Mouse (Mus musculus) kidney, adult 8-10 months (tissue): ENCODE measurements around the gene Col6a4.

Experiments
- DNase-seq, 2 experiments: peaks; one replicate each; pipeline ENCODE4 v3.0.0; 2022

Gene Col6a4

GRCm38 (mm10) chr9:106071651-106072050 lies 24.9 kb downstream of the Col6a4 start:
- no peak for DNase-seq

- no peak for DNase-seq
These were observed 43.1 kb downstream of the Col6a4 start for GRCm38 (mm10) chr9:106053446-106053845.

GRCm38 (mm10) chr9:106043921-106044503 lies 52.6 kb downstream of the Col6a4 start:
- no peak for DNase-seq

GRCm38 (mm10) chr9:106039915-106040659 lies 56.5 kb downstream of the Col6a4 start:
- no peak for DNase-seq

DNA sequence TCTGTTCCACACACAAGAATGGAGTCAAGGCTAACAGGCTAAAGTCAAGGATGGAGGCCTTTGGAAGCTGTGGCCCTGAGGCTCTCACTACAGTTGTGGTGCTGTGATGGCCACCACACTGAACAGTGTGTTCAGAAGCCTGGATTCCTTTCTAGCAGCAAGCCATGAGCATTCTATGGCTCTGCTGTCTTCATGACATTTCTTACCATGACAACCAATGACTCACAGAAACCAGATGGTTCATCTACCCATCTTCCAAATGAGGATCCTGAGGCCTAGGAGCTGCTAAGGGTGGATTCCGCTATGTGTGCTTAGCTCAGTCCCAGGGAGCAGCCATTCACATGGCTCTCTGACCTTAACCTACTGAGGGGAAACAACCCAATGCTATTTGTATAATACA lies 57.3 kb downstream of the Col6a4 start:
- DNase-seq: no peak

DNA sequence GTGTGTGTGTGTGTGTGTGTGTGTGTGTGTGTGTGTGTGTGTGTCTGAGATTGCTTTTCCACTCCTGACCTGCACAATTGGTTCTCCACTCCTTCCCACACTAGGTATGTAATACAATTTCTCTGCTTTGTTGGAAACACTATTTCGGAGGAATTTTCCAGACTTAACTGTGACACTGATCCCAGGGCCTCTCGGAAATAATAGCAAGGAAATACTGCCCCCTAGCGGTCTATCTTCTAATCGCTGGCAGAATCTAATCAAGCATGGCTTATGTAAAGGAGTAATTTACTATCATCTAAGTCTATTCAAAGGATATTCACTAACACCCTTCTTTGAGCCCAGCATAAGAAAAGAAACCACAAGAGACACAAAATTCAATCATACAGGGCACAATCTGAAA lies 57.7 kb downstream of the Col6a4 start:
- peak in 1 of 2 experiments; percentile 45 for DNase-seq

- no peak for DNase-seq
These were observed 80.9 kb downstream of the Col6a4 start for GRCm38 (mm10) chr9:106015666-106016065.

GRCm38 (mm10) chr9:106013139-106013538 lies 83.4 kb downstream of the Col6a4 start:
- no peak for DNase-seq

GRCm38 (mm10) chr9:105997955-105998354 lies 98.6 kb downstream of the Col6a4 start:
- no peak for DNase-seq

- no peak for DNase-seq
These were observed 104.2 kb downstream of the Col6a4 start for GRCm38 (mm10) chr9:105992425-105992824.

GRCm38 (mm10) chr9:105990099-105990498 lies 106.5 kb downstream of the Col6a4 start:
- no peak for DNase-seq

DNA sequence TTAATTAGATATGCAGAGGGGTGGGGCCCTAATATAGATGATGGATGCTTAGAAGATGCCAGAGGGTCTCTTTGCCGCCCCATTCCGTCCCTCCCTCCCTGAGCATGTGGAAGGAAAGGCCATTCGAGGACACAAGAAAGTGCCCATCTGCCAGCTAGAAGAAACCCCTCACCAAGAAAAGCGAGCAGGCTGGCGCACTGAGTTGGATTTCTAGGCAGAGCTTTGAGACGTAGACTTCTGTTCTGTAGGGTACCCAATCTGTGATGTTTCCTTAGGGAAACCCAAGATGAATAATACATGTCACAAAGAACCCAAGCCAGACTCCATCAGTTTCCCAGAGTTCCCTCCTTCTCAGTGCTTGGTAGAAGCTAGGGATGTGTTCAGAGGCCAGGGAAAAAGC lies 107.1 kb downstream of the Col6a4 start:
- no peak for DNase-seq

DNA sequence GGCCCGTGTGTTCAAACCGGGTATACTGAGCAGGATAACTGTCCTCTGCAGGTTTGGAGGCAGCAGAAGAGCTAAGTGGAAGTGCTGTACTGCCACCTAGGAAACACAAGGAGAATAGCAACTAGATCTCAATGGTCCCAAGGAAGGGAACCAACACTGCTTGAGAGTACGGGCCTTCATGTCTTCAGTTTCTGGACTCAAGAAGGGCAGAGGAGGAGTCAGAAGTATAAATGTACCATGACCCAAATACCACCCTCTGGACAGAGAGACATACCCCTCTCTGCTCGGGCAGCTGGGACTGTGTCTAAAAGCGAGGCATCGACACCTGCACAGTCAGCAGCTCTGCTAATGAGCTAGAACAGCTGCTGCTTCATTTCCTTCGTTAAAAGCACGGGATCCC lies 108.5 kb downstream of the Col6a4 start:
- peak in 1 of 2 experiments; percentile 6 for DNase-seq

GRCm38 (mm10) chr9:105984931-105985519 lies 111.6 kb downstream of the Col6a4 start:
- DNase-seq: no peak

DNA sequence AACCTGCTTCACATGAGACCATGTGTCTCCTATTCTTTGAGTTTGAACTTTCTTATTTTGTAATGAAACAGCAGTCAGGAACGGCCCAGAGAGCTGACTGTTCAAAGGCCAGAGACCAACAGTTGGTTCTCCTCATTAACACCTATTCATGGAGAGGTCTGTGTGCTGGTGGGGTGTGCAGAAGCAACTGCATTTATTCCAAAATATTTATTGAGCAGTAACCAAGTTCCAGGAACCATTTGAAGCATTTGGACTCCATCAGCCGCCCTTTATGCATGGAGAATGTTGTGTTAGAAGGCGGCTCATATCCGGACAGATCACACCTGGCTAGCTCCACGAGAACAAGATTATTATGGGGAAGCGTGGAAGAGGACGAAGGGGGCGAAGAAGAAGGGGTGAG lies 118.1 kb downstream of the Col6a4 start:
- DNase-seq: no peak

DNA sequence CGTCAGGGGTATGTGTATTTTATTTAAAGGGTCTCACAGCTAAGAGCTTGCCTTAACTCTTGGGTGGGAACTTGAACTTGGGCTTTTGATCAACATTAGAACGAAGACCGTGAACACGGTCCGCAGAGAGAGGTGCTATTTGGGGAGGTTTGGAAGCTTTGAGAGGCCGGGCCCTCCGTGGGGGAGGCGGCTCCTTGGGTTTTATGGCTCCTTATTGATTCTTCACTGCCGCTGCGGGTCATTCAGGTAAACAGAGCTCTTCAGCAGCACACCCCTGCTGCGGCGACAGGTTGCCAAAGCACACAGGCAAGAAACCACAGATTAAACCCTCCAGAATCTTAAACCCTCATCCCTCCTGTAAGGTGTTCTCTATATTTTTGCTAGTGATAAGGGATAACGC lies 119.7 kb downstream of the Col6a4 start:
- no peak for DNase-seq

GRCm38 (mm10) chr9:105976314-105976713 lies 120.3 kb downstream of the Col6a4 start:
- no peak for DNase-seq

DNA sequence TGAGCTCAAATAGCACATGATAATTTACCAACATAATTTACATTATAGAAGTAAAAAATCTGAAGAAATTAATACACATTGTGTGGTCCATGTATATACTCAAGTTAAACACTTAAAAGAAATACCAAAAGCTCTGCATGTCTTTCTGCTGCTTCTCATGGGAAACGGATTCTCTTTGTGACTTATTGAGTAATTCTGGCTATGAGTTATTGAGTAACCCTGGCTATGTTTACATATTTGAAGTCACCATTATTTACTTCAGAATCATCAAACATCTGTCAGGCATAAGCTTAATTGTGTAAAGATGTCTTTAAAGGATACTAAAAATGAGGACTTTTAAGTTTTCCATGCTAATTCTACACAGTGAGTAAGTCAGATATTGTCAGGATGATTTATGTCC lies 122.8 kb downstream of the Col6a4 start:
- no peak for DNase-seq

DNA sequence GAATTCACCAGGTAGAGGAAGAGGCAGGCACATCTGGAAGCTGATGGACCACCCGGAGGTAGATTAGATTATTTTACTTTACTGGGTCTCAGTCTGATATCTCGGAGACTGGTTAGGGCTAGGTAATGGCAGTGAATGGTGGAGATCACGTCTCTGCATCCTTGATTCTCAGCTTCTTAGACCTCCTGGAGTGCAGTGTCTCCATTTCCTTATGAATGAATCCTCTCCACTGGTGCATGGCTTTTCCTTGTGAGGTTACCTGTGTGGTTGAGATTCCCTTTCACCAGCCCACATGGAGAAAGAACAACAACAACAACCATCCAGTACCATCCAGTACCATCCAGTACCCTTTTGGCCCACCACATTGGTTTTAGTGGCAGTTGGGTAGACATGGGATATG lies 124.6 kb downstream of the Col6a4 start:
- no peak for DNase-seq

DNA sequence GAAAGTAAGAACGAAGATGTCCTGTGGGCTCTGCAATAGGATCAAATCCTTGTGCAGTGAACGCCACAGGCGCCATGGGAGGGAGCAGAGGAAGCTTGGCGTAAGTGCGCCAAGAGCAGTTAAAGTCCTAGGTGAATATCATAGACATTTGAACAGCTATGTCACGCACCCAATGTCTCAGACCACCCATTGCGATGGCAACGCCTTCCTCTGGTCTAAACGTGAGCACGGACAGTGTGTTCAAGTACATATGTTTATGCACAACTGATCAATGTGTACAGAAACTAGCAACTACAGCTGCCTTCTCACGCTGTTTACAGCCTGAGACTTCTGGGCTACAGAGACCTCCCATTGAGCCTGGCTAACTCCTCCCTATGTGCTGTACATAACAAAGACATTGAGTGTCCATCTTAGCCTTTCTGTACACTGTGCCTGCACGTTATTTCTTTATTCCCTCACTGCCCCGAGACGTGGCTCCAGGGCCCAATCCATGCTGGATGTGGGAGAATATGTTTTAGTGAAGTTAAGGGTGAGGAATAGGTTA lies 125.2 kb downstream of the Col6a4 start:
- DNase-seq: no peak

DNA sequence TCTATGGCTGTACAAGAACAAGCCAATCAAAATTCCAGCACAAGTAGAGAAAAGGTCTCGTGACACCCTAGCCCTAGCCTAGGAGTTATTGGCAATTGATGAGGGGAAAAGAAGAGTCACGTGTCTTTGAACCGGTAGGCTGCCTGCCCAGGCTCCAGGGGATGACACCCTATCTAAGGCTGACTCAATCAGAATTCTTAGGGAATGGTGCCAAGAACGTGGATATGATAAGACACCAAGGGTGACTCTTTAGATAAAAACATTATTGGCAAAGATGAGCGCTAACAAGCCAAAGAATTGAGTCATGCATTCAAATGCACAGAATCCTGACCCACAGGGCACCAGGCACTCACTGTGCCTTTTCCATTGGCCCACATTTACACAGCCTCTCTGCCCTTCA lies 125.7 kb downstream of the Col6a4 start:
- no peak for DNase-seq

GRCm38 (mm10) chr9:105967976-105968375 lies 128.6 kb downstream of the Col6a4 start:
- DNase-seq: no peak

DNA sequence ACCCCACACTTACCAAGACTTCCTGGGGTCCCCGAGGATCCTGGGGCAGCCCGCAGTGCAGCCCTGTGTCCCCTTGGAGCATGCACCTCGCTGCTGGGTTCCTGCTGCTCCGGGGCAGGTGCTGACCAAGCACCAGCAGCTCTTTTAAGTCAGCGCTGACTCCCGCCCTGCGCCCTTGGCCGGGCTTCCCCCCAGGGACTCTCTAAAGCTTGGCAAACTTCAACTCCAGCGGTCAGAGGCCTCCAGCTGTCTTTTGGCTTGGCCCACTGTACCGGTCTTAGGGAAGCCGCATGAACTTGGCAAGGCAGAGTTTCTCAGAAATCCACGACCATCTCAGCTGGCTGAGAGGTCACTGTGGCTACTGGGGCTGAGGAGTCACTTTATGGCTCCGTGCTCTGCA lies 136.1 kb downstream of the Col6a4 start, which contains the start of gene Col6a5:
Gene Col6a5 (minus strand): TSS at position 111 of the 400 bp plus-strand sequence.
- peak; percentile 41 to 55 for DNase-seq

DNA sequence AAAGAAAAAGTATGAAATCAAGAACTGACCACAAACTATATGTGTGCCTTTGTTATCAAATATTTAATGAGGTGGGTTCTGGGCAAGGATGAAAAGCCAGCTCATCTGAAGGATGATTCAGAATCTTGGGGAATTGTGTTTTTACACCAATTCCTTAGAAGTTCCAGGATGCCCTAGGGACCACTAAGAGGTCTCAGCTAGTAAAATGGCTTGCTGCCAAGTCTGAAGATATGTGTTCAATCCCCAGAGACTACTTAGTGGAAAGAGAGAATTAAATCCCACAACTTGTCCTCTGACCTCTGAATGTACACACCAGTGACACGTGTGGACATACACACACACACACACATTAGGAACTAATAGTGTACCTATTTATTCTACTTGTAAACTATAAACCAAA lies 137.5 kb downstream of the Col6a4 start:
- DNase-seq: no peak
